Mouse (Mus musculus) cortical plate, adult 2 months (tissue): Measurements from ENCODE around the gene Exosc1.

Source experiments
- CTCF ChIP-seq: fragments of 200-500 bp; IDR thresholded peaks from 2 replicates; pipeline ENCODE4 v1.5.1; 2011; ENCODE audit warnings: mild to moderate bottlenecking, control low read depth, low read length; ENCODE audit not compliant: insufficient read depth; ENCODE audit errors: extremely low read depth
- POLR2A ChIP-seq: fragments of 200-500 bp; IDR thresholded peaks from 2 replicates; pipeline ENCODE4 v1.6.1; 2011; ENCODE audit warnings: mild to moderate bottlenecking, low read length, control low read depth; ENCODE audit not compliant: insufficient read depth; ENCODE audit errors: extremely low read depth

DNA sequence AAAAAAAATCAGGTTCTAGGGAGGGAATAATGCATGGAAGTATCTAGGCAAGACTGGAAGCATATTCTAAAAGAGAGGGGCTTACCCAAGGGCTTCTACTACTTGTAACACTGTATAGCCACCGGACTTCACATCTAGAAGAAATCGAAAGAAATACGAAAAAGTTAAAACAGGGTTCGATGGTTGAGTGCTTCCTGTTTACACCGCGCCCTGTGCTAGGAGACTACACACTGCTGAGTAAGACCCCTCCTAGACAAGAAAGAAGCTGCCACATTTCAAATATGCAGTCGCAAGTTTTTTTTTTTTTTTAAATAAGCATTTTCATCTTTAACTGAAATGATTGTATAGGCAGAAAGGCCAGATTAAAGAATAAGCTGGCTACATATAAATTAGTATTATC lies 36.4 kb upstream of the Exosc1 start:
- TF ChIP-seq CTCF (no peak), POLR2A (no peak)
